Mouse (Mus musculus): ENCODE measurements around the gene Cip2a.

Gene Cip2a

DNA sequence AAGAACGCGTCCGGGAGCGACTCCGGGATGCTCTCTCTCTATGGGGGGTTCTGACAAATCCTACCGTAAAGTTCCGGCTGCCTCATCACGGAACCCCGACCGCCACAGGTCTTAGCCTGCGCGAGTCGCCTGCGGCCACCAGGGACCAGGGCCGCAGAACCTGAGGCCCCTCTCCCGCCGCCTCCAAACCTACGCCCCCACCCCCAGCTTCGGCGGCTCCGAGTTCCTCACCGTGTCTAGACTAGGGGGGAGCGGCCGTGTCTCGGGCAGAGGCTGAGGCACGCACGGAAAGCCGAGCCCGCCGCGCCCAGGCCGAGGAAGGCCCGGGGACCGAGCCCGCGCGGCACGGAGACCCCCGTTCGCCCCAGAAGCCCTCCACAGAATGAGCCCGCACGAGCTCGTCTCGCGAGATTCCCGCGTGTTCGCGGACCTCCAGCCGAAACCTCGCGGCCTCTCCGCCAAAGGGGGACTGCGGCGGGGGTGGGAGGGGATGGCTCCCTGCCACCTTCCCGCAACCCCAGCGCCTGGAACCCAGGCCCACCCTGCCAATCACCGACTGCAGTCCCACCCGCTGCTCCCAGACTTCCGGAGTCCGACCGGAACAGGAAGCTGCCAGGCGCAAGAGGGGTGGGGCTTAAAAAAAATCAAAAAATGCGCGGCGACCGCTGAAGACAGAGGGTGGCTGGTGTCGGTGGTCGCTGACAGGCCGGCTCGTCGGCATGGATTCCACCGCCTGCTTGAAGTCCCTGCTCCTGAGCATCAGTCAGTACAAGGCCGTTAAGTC lies at the start of gene Cip2a, which contains the start of gene Dzip3:
Cip2a (plus strand) TSS at position 627 of the 784 bp plus-strand sequence.
Dzip3 (minus strand) TSS at position 607 of the 784 bp plus-strand sequence.
- DNase-seq (ENCODE audit: low spot score), result peak; percentile 83

DNA sequence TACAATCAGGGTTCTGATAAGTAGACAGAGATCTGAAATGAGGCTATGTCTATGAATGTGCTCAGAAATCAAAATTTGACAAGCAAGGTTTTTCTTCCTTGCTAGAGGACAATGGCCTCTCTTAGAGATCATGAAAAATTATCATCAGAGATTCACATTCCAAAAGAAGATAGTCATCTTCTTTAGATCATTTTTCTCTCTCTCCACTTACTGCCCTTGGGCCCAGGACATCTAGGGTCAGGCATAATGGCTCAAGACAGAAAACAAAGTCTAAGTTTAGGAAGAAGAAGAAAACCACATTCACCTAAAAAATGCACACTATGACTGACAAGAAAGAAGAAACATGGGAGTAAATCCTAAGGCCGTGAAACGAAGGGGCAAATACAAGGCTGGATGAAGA lies 21.0 kb upstream of the Cip2a start:
- DNase-seq (ENCODE audit: low spot score), result no peak

DNA sequence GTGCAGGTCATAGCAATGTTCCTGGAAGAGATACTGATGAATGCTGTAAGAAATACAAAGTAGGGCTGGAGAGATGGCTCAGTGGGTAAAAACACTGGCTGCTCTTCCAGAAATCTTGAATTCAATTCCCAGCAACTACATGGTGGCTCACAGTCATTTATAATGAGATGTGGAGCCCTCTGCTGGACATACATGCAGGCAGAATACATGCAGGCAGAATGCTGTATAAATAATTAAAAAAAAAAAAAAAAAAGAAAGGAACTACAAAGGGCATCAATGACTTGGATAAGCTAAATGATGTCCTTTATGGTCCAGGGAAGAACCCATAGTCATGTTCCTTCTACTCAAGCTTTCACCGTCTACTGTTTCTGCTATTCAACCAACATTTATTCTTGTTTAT lies 20.4 kb upstream of the Cip2a start:
- no peak for DNase-seq (ENCODE audit: low spot score)

DNA sequence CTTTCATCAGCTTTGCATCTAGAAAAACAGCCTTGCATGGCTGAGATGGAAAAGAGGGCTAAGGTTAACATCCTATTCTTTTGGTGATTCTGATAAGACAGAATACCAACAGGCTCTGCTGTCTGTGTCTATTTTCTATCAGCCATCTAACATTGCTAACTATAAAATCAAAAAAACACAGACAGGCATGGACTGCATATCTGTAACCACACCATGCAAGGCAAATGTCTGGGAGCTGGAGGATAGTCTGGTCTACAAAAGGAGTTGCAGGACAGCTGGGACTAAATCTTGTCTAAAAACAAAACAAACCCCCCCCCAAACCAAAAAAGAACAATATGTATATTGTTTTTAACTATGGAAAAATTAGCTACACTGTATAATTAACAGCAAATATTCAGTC lies 14.0 kb upstream of the Cip2a start:
- DNase-seq (ENCODE audit: low spot score), result no peak

GRCm38 (mm10) chr16:48985034-48985627 lies 8.9 kb upstream of the Cip2a start:
- DNase-seq (ENCODE audit: low spot score), result no peak

DNA sequence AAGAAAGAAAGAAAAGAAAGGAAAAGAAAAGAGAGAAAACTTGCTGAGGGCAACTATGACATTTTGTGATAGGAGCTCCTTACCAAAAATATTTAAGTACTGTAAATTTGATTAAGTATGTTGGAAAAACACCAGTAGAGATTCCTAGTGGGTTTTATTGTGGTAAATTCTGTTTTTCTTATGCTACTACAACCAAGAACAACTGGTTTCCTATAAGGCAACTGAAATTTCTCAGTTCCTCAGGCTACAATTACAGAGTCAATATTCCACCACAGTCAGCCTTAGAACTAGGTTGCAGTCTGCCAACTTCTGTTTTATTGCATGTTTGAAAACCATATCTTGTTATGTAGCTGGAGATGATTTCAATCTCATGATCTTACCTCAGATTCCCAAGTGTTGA lies 4.3 kb upstream of the Cip2a start:
- DNase-seq (ENCODE audit: low spot score), result no peak

GRCm38 (mm10) chr16:48992437-48993230 lies 1.4 kb upstream of the Cip2a start:
- no peak for DNase-seq (ENCODE audit: low spot score)

- DNase-seq (ENCODE audit: low spot score), result no peak
These were observed 790 bp upstream of the Cip2a start for GRCm38 (mm10) chr16:48993231-48993558.

GRCm38 (mm10) chr16:48994343-48994693 lies 333 bp downstream of the Cip2a start:
- no peak for DNase-seq (ENCODE audit: low spot score)

DNA sequence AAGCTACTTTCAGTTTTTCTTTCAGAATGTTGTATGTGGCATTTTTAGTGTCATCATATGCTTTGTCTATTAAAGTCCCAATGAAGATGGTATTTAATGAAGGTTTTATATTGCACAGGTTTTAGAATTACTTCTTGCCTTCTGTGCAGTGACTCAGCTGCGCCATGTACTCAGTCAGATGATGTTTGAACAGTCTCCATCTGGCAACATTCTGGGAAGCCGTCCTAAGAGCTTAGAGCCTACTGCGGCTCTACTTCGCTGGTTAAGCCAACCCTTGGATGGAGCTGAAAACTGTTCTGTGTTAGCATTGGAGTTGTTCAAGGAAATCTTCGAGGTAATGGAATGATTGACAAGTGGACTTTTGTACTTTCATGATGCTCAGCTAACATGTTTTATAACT lies 10.2 kb downstream of the Cip2a start:
- DNase-seq (ENCODE audit: low spot score), result no peak

DNA sequence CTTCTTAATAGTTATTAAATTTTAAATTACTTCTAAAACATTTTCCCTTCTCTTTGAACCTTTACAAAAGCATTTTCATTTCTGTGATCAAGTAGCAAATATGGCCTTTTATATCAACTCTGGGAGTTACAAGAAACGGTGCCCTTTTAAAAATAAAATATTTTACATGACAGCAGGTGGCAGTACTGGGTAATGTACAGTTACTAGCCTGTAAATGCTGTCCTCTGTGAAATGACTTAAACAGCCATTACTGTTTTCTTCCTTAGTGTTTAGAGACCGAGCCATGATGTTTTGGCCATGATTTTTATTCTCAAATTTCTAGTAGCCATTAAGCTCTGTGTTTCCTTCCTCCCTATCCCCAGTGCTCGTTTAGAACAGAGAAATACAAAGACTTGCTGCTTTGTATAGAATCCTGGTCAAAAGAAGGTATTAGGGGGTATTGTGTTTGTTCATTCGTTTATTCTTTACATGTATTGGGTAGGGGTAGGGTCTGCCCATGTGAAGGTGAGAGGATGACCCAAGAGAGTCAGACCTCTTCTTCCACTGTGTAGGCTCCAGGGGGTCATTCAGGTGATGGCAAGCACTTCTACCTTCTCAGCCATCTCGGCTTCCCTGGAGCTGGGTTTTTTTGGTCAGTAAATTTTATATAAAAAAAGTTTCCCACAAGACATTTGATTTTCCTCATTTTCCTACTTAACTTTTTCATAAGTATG lies 22.8 kb downstream of the Cip2a start:
- no peak for DNase-seq (ENCODE audit: low spot score)

DNA sequence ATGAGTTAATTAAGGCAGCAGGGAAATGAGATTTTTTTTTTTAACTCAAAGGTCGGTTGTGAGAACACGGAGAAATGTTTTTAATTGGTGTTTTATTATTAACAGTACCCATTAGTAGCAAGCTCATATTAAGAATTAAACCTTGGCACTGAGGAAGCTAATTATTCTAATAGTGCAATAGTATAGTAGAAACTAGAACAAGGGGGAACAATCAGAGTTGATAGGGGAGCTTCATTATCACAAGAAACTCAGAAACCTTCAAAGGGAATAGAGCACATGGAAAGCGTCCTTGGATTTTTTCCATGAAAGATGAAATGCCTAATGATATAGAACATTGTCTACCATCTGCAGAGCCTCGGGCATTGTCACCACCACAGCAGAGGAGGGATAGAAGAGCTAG lies 41.9 kb downstream of the Cip2a start:
- no peak for DNase-seq (ENCODE audit: low spot score)

GRCm38 (mm10) chr16:49037771-49038170 lies 43.8 kb downstream of the Cip2a start:
- DNase-seq (ENCODE audit: low spot score), result no peak

GRCm38 (mm10) chr16:49040554-49041221 lies 46.7 kb downstream of the Cip2a start:
- DNase-seq (ENCODE audit: low spot score), result no peak

GRCm38 (mm10) chr16:49049214-49049613 lies 55.2 kb downstream of the Cip2a start:
- DNase-seq (ENCODE audit: low spot score), result no peak

DNA sequence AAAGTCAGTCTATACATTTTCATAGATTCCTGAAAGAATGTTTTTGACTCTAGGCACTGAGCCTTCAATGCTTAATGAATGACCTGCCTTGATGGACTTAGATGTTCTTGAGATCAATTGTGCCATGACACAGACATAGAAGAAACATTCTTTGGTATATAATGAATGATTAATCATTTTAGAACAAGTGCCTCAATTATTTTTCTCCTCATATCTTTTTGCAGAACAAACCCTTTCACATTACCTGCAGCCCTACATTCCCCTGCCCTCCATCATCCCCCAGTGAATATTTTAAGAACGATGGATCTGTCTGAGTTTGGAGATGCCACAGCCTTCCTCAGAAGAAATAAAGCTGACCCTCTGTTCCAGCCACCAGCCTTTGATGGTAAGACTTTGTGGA lies 63.2 kb downstream of the Cip2a start, which contains the start of gene Myh15:
Myh15 (plus strand) TSS at position 301 of the 400 bp plus-strand sequence.
- DNase-seq (ENCODE audit: low spot score), result no peak
